Mouse (Mus musculus) stomach, postnatal 0 days (tissue): ENCODE measurements around the gene Kirrel3. TPM values are rescaled to one million over a fixed set of nuclear protein-coding genes. Genes with fewer than 3 reads are reported as not detected.
A peak's percentile ranks its signal among the peaks of the same experiment; 100 is the strongest.

ENCODE experiments used
- ATAC-seq: fragments of 200-750 bp; cut with Nextera tagmentation; 2 replicates; pipeline ENCODE4 v1.8.0; 2017; ENCODE audit not compliant: low FRiP score, low TSS enrichment
- DNase-seq: peaks from one replicate; pipeline ENCODE4 v3.0.0-alpha.2; 2016; ENCODE audit warnings: low spot score
- H3K27ac ChIP-seq: fragments of 300-500 bp; sonication (generic); replicated peaks from 2 replicates; pipeline ENCODE4 v1.5.1; 2014; ENCODE audit warnings: mild to moderate bottlenecking, control low read depth
- H3K27me3 ChIP-seq: fragments of 300-500 bp; sonication (generic); 2 replicates; pipeline ENCODE4 v1.6.1; 2014; ENCODE audit warnings: low read length; ENCODE audit not compliant: control insufficient read depth, insufficient read depth
- H3K36me3 ChIP-seq: fragments of 300-500 bp; sonication (generic); 2 replicates; pipeline ENCODE4 v1.6.1; 2014; ENCODE audit warnings: low read length, mixed read lengths; ENCODE audit not compliant: control insufficient read depth, insufficient read depth
- H3K4me1 ChIP-seq: fragments of 300-500 bp; sonication (generic); replicated peaks from 2 replicates; pipeline ENCODE4 v1.6.1; 2014; ENCODE audit warnings: antibody characterized with exemption; ENCODE audit not compliant: control insufficient read depth, insufficient read depth
- H3K4me2 ChIP-seq: fragments of 300-500 bp; sonication (generic); replicated peaks from 2 replicates; pipeline ENCODE4 v1.6.1; 2014; ENCODE audit warnings: low read depth, mild to moderate bottlenecking, control low read depth, moderate library complexity
- H3K4me3 ChIP-seq: fragments of 300-500 bp; sonication (generic); 2 replicates; pipeline ENCODE4 v1.5.1; 2014; ENCODE audit warnings: low read depth, low read length, control low read depth
- H3K9ac ChIP-seq: fragments of 300-500 bp; sonication (generic); 2 replicates; pipeline ENCODE4 v1.6.1; 2014; ENCODE audit warnings: mild to moderate bottlenecking, low read length, control low read depth, mixed read lengths
- H3K9me3 ChIP-seq: fragments of 300-500 bp; sonication (generic); 2 replicates; pipeline ENCODE4 v1.6.1; 2016; ENCODE audit warnings: low read length; ENCODE audit not compliant: control insufficient read depth
- CTCF ChIP-seq: IDR thresholded peaks from 2 replicates; pipeline ENCODE4 v1.5.1; 2016; ENCODE audit warnings: antibody characterized with exemption, low read depth, mild to moderate bottlenecking, moderate library complexity
- EP300 ChIP-seq: optimal IDR thresholded peaks from 2 replicates; pipeline ENCODE3; 2016; ENCODE audit warnings: antibody characterized with exemption
- WGBS: fragments of 180-500 bp; shearing (Covaris S2); extraction: QIAGEN DNeasy Blood & Tissue Kit; methylation state at CpG from one replicate; pipeline ENCODE4 v1.1.7; 2014; 5-methylcytosine and 5-hydroxymethylcytosine counted together
- polyA plus RNA-seq: library from polyadenylated mRNA; unstranded; fragments of >200 nt; fragmentation: Nextera tagmentation; extraction: Ambion mirVana; gene quantifications from 2 replicates; pipeline ENCODE4 v1.2.1, GENCODE M21; 2015

Kirrel3 gene
- polyA plus RNA-seq, 1 experiment from 2014 or later, result 1.4 TPM

DNA sequence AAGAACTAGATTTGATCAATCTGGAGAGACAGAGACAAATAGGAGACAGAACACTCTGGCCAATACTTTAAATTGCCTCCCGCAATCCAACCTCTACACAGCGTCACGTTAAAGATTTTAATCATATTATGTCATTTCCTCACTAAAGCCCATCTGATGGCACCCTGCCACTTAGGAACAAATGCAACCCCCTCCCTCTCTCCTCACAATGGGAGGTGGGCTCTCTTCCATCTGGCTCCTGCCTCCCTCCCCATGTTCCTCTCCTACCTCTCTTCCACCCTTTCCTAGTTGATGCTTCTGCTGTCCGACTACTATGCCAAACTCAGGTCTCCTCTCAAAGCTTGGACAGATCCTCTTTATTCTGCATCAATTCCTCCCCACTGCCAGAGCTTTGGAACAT is 365.4 kb downstream of the Kirrel3 start:
- Histone ChIP-seq H3K9ac (no peak overlapping the region), H3K9me3 (no peaks in the 10 kb centered on the region), H3K27me3 (no peaks in the 10 kb centered on the region), H3K4me1 (no peaks in the 10 kb centered on the region), H3K4me2 (no peak overlapping the region), H3K4me3 (no peak overlapping the region), H3K36me3 (no peaks in the 10 kb centered on the region), H3K27ac (no peak overlapping the region)
- ATAC-seq (no peak), DNase-seq (no peak)
- no peak for TF ChIP-seq EP300
- TF ChIP-seq CTCF, result no peak
- WGBS, result 75% methylated on average over 4 of the region's 4 CpGs

DNA sequence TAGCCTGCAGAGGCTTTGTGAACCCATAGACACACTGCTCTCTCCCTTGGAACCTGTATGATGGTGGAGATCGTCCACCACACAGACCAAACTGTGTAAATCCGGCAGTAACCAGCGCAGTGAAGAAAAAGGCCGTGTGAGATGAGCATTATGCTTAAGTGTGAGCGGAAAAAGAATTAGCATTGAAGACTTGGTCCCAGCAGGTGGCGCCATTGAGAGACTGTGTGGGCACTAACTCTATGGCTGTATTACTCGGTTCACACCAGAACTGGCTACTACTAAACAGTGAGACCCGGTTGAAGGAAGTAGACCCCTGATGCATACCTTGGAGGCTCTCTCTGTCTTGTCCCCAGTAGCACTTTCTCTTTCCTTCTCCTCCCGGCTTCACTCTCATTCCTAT is 371.9 kb downstream of the Kirrel3 start:
- H3K9ac ChIP-seq, result no peak overlapping the region
- no peaks in the 10 kb centered on the region for H3K4me1 ChIP-seq
- H3K4me3 ChIP-seq, result no peak overlapping the region
- no peaks in the 10 kb centered on the region for H3K27me3 ChIP-seq
- ATAC-seq, result no peak
- no peaks in the 10 kb centered on the region for H3K36me3 ChIP-seq
- peak; percentile 26 for DNase-seq
- WGBS, result 63% methylated on average over 9 of the region's 9 CpGs
- TF ChIP-seq CTCF (peak; percentile 65), EP300 (no peak)
- no peaks in the 10 kb centered on the region for H3K9me3 ChIP-seq
- H3K4me2 ChIP-seq, result no peak overlapping the region
- H3K27ac ChIP-seq, result no peak overlapping the region

DNA sequence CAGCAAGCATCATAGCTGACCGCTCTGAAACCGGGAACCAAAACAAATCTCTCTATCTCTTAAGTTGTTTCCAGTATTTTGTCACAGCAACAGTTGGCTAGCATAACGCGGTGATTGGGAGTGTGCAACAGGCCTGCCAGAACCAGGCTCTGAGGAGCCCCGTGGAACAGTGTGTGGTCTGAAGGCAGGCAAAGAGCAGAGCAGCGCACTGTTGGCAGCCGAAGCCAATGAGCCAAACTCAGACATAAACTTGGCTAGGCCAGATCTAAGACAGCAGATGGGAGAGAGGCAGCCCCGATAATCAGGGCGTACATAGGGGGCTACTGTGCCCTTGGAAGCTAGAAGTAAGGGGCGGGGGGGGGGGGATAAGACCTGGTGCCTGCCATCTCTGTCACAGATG is 372.4 kb downstream of the Kirrel3 start:
- H3K4me1 ChIP-seq, result no peaks in the 10 kb centered on the region
- DNase-seq (no peak), ATAC-seq (no peak)
- no peak overlapping the region for H3K27ac ChIP-seq
- no peak for TF ChIP-seq EP300
- TF ChIP-seq CTCF, result no peak
- 83% methylated on average over 10 of the region's 10 CpGs for WGBS
- H3K4me2 ChIP-seq, result no peak overlapping the region
- H3K4me3 ChIP-seq, result no peak overlapping the region
- H3K9me3 ChIP-seq, result no peaks in the 10 kb centered on the region
- H3K36me3 ChIP-seq, result no peaks in the 10 kb centered on the region
- no peak overlapping the region for H3K9ac ChIP-seq
- no peaks in the 10 kb centered on the region for H3K27me3 ChIP-seq

DNA sequence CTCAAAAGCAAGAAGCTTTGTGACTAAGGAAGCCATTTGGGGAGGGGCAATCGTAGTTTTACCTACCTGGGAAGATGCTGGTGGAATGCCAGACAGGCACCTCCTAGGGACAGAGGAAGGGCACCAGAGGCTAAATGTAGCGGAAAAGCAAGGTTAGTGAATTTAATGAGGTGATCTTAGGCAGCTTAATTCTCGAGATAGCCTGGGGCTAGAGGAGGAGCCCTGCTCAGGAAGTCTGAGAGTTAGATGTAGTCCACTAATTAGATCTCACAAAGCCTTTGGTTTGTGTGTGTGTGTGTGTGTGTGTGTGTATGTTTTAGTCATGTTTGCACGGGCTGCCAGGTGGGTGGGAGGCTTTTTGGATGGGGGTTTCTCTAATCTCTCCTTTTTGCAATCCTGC is 375.2 kb downstream of the Kirrel3 start:
- H3K36me3 ChIP-seq, result no peaks in the 10 kb centered on the region
- H3K9ac ChIP-seq, result no peak overlapping the region
- no peak overlapping the region for H3K27ac ChIP-seq
- no peaks in the 10 kb centered on the region for H3K27me3 ChIP-seq
- no peak for ATAC-seq
- TF ChIP-seq EP300, result no peak
- no peak for TF ChIP-seq CTCF
- no peaks in the 10 kb centered on the region for H3K9me3 ChIP-seq
- no peaks in the 10 kb centered on the region for H3K4me1 ChIP-seq
- H3K4me2 ChIP-seq, result no peak overlapping the region
- no peak overlapping the region for H3K4me3 ChIP-seq
- no peak for DNase-seq
- 42% methylated on average over 4 of the region's 4 CpGs for WGBS

DNA sequence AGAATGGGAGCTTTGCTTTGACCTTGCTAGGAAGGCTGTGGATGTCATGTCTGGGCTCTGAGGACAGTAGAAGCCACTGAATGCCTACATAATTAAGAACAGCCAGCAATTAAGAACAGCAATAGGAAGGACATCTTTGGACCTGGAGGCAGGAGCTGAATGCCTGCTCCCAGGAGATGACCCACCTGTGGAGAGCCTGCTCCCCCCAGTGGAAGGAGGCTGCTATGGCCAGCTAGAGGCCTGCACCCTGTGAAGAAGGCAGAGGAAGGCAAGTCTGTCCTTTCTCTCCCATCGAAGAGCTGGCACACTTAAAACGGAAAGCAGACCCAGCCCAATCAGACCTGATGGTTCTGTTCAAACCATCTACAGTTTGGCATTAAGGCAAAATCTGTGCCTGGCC is 376.1 kb downstream of the Kirrel3 start:
- Histone ChIP-seq H3K36me3 (no peaks in the 10 kb centered on the region), H3K9me3 (no peaks in the 10 kb centered on the region), H3K9ac (no peak overlapping the region), H3K27ac (no peak overlapping the region), H3K4me3 (no peak overlapping the region), H3K4me1 (no peaks in the 10 kb centered on the region), H3K4me2 (no peak overlapping the region), H3K27me3 (no peaks in the 10 kb centered on the region)
- peak; percentile 35 for DNase-seq
- TF ChIP-seq EP300 (no peak), CTCF (peak; percentile 75)
- WGBS, result 37% methylated on average over 2 of the region's 2 CpGs
- ATAC-seq, result no peak

DNA sequence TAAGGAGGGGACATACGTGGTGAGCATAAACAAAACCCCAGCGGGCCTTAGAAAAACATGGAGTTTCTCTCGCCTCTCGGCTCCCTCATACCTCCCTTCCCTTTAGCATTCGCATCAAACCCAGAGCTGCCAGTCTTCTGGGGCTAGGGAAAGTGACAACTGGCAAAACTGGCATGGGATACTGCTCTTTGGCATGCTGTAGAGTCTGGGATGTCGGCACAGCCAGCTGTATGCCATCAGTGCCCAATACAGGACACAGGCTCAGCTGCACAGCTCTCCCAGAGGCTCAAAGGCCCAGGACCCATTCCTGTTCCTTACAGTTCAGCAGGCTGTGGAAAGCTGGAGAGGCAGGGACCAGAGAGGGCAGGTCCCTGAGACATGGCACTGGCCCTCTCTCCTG is 379.9 kb downstream of the Kirrel3 start:
- Histone ChIP-seq H3K9me3 (no peaks in the 10 kb centered on the region), H3K9ac (no peak overlapping the region), H3K27me3 (no peaks in the 10 kb centered on the region), H3K27ac (no peak overlapping the region), H3K4me3 (no peak overlapping the region), H3K4me1 (no peaks in the 10 kb centered on the region), H3K4me2 (no peak overlapping the region), H3K36me3 (no peaks in the 10 kb centered on the region)
- DNase-seq, result no peak
- TF ChIP-seq CTCF, result no peak
- no peak for TF ChIP-seq EP300
- WGBS, result 69% methylated on average over 6 of the region's 6 CpGs
- ATAC-seq, result no peak
